Mouse (Mus musculus): ENCODE results near the gene Nmnat2.

GRCm38 (mm10) chr1:153019128-153019527, 64.3 kb downstream of the Nmnat2 start:
- no peak for TF ChIP-seq GATA1 (IDR thresholded peaks at IDR 0.05; ENCODE audit: borderline replicate concordance, low read length)
- no peak for TF ChIP-seq FLI1 (IDR thresholded peaks at IDR 0.05; ENCODE audit: low read length)

Data from megakaryocyte, embryonic 14.5 days (primary cell).